Mouse (Mus musculus) MEL (cell line): ENCODE data around the gene Cers5. TPM values are rescaled to one million over a fixed set of nuclear protein-coding genes. Genes with fewer than 3 reads are reported as not detected.

Experiments
- DNase-seq: peaks from one replicate; pipeline ENCODE4 v3.0.0; 2011; ENCODE audit warnings: low read depth, low spot score
- H3K27ac ChIP-seq: 2 replicates; pipeline ENCODE4 v1.5.1; 2012; ENCODE audit warnings: low read depth, mild to moderate bottlenecking, control low read depth, low read length, moderate library complexity; ENCODE audit not compliant: control insufficient read depth
- H3K27me3 ChIP-seq, 2 experiments: fragments of 150-350 bp in 1 of 2; sonication (generic) in 1 of 2; 2 replicates each; pipeline ENCODE4 v1.6.1; 2012; ENCODE audit warnings: low read length in 2 of 2, mild to moderate bottlenecking in 2 of 2, improper control_type of control experiment in 1 of 2, moderate library complexity in 1 of 2; ENCODE audit not compliant: insufficient read depth in 2 of 2, control insufficient read depth in 1 of 2
- H3K36me3 ChIP-seq, 2 experiments: 2 replicates each; pipeline ENCODE4 v1.6.1; 2012 to 2014; ENCODE audit warnings: low read length in 2 of 2, improper control_type of control experiment in 1 of 2, inconsistent platforms in 1 of 2, mild to moderate bottlenecking in 1 of 2; ENCODE audit not compliant: insufficient read depth in 2 of 2, control insufficient read depth in 1 of 2
- H3K4me1 ChIP-seq, 2 experiments: fragments of 150-350 bp in 1 of 2; sonication (generic) in 1 of 2; 2 replicates each; pipeline ENCODE4 v1.6.1; 2012; ENCODE audit warnings: low read length in 2 of 2, improper control_type of control experiment in 1 of 2, mild to moderate bottlenecking in 1 of 2; ENCODE audit not compliant: insufficient read depth in 2 of 2, control insufficient read depth in 1 of 2
- H3K4me3 ChIP-seq, 2 experiments: fragments of 150-350 bp in 1 of 2; sonication (generic) in 1 of 2; 2 replicates each; pipeline ENCODE4 v1.5.1; 2012; ENCODE audit warnings: low read depth in 2 of 2, low read length in 2 of 2, mild to moderate bottlenecking in 2 of 2, moderate library complexity in 2 of 2, control low read depth in 1 of 2, improper control_type of control experiment in 1 of 2; ENCODE audit not compliant: control insufficient read depth in 1 of 2, insufficient read depth in 1 of 2
- H3K79me2 ChIP-seq: 2 replicates; pipeline ENCODE4 v1.6.1; 2012; ENCODE audit warnings: mild to moderate bottlenecking, low read length, moderate library complexity; ENCODE audit not compliant: control insufficient read depth, poor library complexity, insufficient read depth
- H3K9ac ChIP-seq: 2 replicates; pipeline ENCODE4 v1.6.1; 2012; ENCODE audit warnings: low read depth, mild to moderate bottlenecking, control low read depth, low read length, moderate library complexity; ENCODE audit not compliant: control insufficient read depth, poor library complexity, severe bottlenecking
- H3K9me3 ChIP-seq: fragments of 150-350 bp; sonication (generic); replicated peaks from 2 replicates; pipeline ENCODE4 v1.6.1; 2012; ENCODE audit warnings: mild to moderate bottlenecking, low read length, improper control_type of control experiment, moderate library complexity; ENCODE audit not compliant: insufficient read depth
- CHD1 ChIP-seq: IDR thresholded peaks from 2 replicates; pipeline ENCODE4 v1.6.1; 2012; ENCODE audit warnings: low read depth, mild to moderate bottlenecking, inconsistent platforms, low read length, improper control_type of control experiment
- E2F4 ChIP-seq: IDR thresholded peaks from 2 replicates; pipeline ENCODE4 v1.6.1; 2011; ENCODE audit warnings: low read depth, low read length, improper control_type of control experiment, borderline replicate concordance
- ETS1 ChIP-seq: IDR thresholded peaks from 2 replicates; pipeline ENCODE4 v1.6.1; 2012; ENCODE audit warnings: low read depth, mild to moderate bottlenecking, inconsistent platforms, low read length, improper control_type of control experiment, moderate library complexity
- GABPA ChIP-seq: IDR thresholded peaks from 2 replicates; pipeline ENCODE4 v1.6.1; 2012; ENCODE audit warnings: low read depth, mild to moderate bottlenecking, inconsistent platforms, low read length, improper control_type of control experiment, moderate library complexity
- MAX ChIP-seq: IDR thresholded peaks from 2 replicates; pipeline ENCODE4 v1.6.1; 2011; ENCODE audit warnings: low read length, improper control_type of control experiment
- MAZ ChIP-seq: IDR thresholded peaks from 2 replicates; pipeline ENCODE4 v1.6.1; 2012; ENCODE audit warnings: low read depth, mild to moderate bottlenecking, inconsistent platforms, low read length, improper control_type of control experiment
- NELFE ChIP-seq: IDR thresholded peaks from 2 replicates; pipeline ENCODE4 v1.6.1; 2011; ENCODE audit warnings: low read depth, low read length, improper control_type of control experiment
- RCOR1 ChIP-seq: IDR thresholded peaks from 2 replicates; pipeline ENCODE4 v1.6.1; 2012; ENCODE audit warnings: low read depth, mild to moderate bottlenecking, inconsistent platforms, low read length, improper control_type of control experiment
- TBP ChIP-seq: IDR thresholded peaks from 2 replicates; pipeline ENCODE4 v1.8.0; 2011; ENCODE audit warnings: low read depth, low read length, improper control_type of control experiment
- UBTF ChIP-seq: IDR thresholded peaks from 2 replicates; pipeline ENCODE4 v1.6.1; 2012; ENCODE audit warnings: low read depth, mild to moderate bottlenecking, inconsistent platforms, low read length, improper control_type of control experiment, moderate library complexity, borderline replicate concordance; ENCODE audit not compliant: insufficient read depth
- USF2 ChIP-seq, 2 experiments: IDR thresholded peaks; 2 replicates each; pipeline ENCODE4 v1.6.1; 2011 to 2012; ENCODE audit warnings: improper control_type of control experiment in 2 of 2, low read length in 2 of 2, borderline replicate concordance in 1 of 2, inconsistent platforms in 1 of 2, low read depth in 1 of 2, mild to moderate bottlenecking in 1 of 2; ENCODE audit not compliant: insufficient read depth in 1 of 2
- ZC3H11A ChIP-seq: IDR thresholded peaks from 2 replicates; pipeline ENCODE4 v1.6.1; 2012; ENCODE audit warnings: low read depth, mild to moderate bottlenecking, inconsistent platforms, low read length, improper control_type of control experiment
- ZNF384 ChIP-seq: IDR thresholded peaks from 2 replicates; pipeline ENCODE4 v1.6.1; 2012; ENCODE audit warnings: low read depth, mild to moderate bottlenecking, inconsistent platforms, low read length, improper control_type of control experiment
- polyA plus RNA-seq, 2 experiments: library from polyadenylated mRNA; stranded (reverse) in 1 of 2; unstranded in 1 of 2; fragments of >175 nt in 1 of 2; fragments of >200 nt in 1 of 2; gene quantifications; 2 replicates each; pipeline versions ENCODE4 v1.2.1 to v1.2.4; 2012; ENCODE audit warnings: low replicate concordance in 2 of 2, low read depth in 1 of 2; ENCODE audit not compliant: insufficient read length in 2 of 2, insufficient read depth in 1 of 2, missing spikeins in 1 of 2
- total RNA-seq: library from RNA; depleted of rRNA; stranded (reverse); fragments of 300-350 nt; gene quantifications from 2 replicates; pipeline ENCODE4 v1.2.3, GENCODE M21; 2012

Cers5 gene
- total and polyA plus RNA-seq, 3 experiments: 21.8 to 43.5 TPM; not detected in 1

GRCm38 (mm10) chr15:99710221-99711190, 62.2 kb downstream of the Cers5 start:
- no peak for DNase-seq
- H3K36me3 ChIP-seq: peaks cover 3 to 6% of the 10 kb centered on the region in 2 experiments
- H3K4me1 ChIP-seq: peaks cover 2 to 6% of the 10 kb centered on the region in 2 experiments
- H3K9ac ChIP-seq: no peak overlapping the region
- H3K79me2 ChIP-seq: no peaks in the 10 kb centered on the region
- no peaks in the 10 kb centered on the region for H3K9me3 ChIP-seq
- no peak overlapping the region for H3K4me3 ChIP-seq
- TF ChIP-seq CHD1 (no peak), NELFE (no peak)
- H3K27me3 ChIP-seq: no peaks in the 10 kb centered on the region
- no peak overlapping the region for H3K27ac ChIP-seq

GRCm38 (mm10) chr15:99708176-99708575, 64.5 kb downstream of the Cers5 start:
- Histone ChIP-seq H3K9me3 (no peaks in the 10 kb centered on the region), H3K27ac (no peak overlapping the region), H3K79me2 (no peaks in the 10 kb centered on the region), H3K27me3 (no peaks in the 10 kb centered on the region), H3K4me1 (no peaks in the 10 kb centered on the region), H3K36me3 (peaks cover 0 to 3% of the 10 kb centered on the region in 2 experiments; a peak in 2 of 4 replicates), H3K9ac (no peak overlapping the region), H3K4me3 (no peak overlapping the region)
- no peak for TF ChIP-seq MAZ
- no peak for TF ChIP-seq USF2 (IDR thresholded peaks at IDR 0.05; ENCODE audit: borderline replicate concordance in 1 of 2, insufficient read depth in 1 of 2, low read depth in 1 of 2, low read length in 2 of 2)
- TF ChIP-seq ETS1: no peak
- no peak for TF ChIP-seq ZNF384
- TF ChIP-seq GABPA: no peak
- TF ChIP-seq RCOR1: no peak
- TF ChIP-seq TBP: no peak
- no peak for TF ChIP-seq MAX
- no peak for TF ChIP-seq NELFE
- no peak for TF ChIP-seq E2F4
- no peak for TF ChIP-seq ZC3H11A
- no peak for TF ChIP-seq UBTF
- DNase-seq: no peak
